Mouse (Mus musculus): ENCODE data around the gene Pam. TPM values are rescaled to one million over a fixed set of nuclear protein-coding genes. Genes with fewer than 3 reads are reported as not detected.

The Pam gene
- total RNA-seq, 2 experiments from 2014 or later = 10.4 to 22.6 TPM

GRCm38 (mm10) chr1:97926789-97927188 lies 168.7 kb downstream of the Pam start:
- ATAC-seq (replicated peaks; ENCODE audit: low FRiP score, poor library complexity, severe bottlenecking) = no peak

DNA sequence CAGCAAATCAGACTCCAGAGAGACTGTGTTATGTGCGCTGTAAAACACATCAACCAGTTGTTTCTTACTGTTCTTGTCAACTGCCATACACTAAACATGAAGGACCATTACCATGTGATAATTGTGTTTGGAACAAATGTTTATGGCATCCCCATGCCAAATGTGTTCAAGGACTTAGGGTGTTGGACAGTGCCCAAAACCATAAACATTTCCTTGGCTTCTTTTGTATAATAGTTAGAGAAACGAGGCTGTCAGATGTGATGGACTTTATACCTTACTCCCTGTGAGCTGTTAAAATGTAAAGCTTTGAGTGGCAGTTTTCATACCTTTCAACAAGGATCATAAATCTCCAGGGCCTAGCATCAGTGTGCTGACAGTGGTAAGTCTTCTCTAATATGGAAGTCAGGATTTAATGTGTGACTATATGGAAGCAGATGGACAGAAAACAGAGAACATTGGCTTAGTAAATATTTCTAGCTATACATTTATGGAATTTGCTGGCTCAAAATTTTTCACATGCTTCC lies 169.4 kb downstream of the Pam start:
- no peak for ATAC-seq (replicated peaks; ENCODE audit: low FRiP score, poor library complexity, severe bottlenecking)

GRCm38 (mm10) chr1:97922395-97922794 lies 173.1 kb downstream of the Pam start:
- no peak for ATAC-seq (replicated peaks; ENCODE audit: low FRiP score, poor library complexity, severe bottlenecking)

DNA sequence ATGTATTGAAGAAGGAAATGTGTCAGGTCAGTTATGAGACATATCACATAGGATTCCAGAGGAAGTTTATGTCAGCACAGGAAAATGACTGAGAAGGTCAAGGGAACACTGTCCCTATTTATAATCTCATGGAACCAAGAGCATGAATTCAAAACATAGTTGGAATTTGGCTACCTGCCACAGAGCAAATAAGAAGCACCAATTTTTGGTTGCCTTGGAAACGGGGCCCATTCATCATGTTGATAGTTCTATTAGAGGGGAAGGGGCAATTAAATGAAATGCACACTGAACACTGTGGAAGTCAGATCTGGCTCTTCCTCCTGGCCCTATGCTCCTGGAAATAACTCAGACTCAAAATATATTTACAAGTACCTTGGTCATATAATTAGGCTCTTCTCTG lies 173.6 kb downstream of the Pam start:
- no peak for ATAC-seq (replicated peaks; ENCODE audit: low FRiP score, poor library complexity, severe bottlenecking)

- no peak for ATAC-seq (replicated peaks; ENCODE audit: low FRiP score, poor library complexity, severe bottlenecking)
Measured at GRCm38 (mm10) chr1:97918495-97918894, 177.0 kb downstream of the Pam start.

DNA sequence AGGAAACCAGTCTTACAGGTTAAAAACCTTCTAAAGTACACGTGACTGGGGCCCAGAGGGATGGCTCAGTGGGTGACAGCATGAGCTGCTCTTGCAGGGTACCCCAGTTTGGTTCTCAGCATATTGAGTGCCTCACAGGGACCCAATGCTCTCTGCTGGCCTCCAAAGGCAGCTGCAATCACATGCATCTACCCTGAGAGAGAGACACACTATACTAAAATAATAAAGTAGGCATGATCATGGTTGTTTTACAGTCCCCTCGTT lies 178.5 kb downstream of the Pam start:
- no peak for ATAC-seq (replicated peaks; ENCODE audit: low FRiP score, poor library complexity, severe bottlenecking)

DNA sequence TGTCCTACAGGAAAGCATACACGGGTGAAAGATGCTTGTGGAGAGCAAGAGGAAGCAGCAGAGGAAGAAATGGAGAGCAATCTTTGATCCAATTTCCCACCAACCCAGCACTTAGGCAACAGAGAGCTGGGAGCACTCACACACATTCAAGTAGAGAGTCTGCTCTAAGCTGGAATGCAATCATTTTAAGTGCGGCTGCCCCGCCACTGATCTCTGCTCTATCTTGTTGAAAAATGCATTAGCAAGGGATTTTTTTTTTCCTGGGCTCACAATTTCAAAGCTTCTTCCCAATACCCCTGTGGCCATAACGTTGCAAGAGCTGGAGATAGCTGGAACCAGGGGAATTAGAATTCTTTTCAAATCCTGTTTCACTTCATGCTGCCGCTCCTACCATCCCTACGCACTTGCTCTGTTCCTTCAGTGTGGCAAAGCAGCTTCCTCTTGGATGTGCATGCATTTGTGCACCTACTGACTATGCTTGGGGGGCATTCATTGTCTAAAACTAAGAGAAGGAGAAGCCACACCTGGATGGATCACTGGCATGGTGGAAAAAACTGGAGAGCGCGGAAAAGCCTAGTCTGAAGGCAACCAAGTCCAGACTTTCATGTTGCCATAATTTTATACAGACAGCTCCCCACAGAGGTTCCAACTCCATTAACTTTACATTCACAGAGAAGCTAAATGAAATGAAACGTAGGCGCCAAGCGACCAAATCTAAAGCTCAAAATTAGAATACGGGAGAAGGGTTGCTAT lies 179.1 kb downstream of the Pam start:
- no peak for ATAC-seq (replicated peaks; ENCODE audit: low FRiP score, poor library complexity, severe bottlenecking)

- no peak for ATAC-seq (replicated peaks; ENCODE audit: low FRiP score, poor library complexity, severe bottlenecking)
Measured at GRCm38 (mm10) chr1:97915726-97916125, 179.7 kb downstream of the Pam start.

DNA sequence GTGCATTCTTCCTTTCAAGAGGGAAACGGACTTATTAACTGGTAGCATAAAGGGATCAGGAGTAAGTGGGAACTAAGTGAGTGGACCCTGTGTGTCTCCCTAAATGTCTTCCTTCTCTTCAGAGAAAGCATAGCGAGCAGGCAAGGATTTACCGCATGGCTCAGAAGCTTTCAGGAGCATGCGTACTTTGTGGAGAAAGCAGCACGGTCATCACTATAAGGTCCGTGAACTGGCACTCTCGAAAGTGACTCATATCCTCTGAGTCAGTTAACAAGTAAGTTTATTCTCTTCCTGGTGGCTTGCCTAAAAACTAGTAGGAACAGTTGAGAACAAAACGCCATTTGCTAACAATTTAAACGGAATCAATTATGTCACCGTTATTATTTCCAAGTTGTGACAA lies 184.6 kb downstream of the Pam start:
- ATAC-seq (replicated peaks; ENCODE audit: low FRiP score, poor library complexity, severe bottlenecking) = no peak

GRCm38 (mm10) chr1:97909561-97909960 lies 185.9 kb downstream of the Pam start:
- no peak for ATAC-seq (replicated peaks; ENCODE audit: low FRiP score, poor library complexity, severe bottlenecking)

- no peak for ATAC-seq (replicated peaks; ENCODE audit: low FRiP score, poor library complexity, severe bottlenecking)
Measured at GRCm38 (mm10) chr1:97908736-97909135, 186.7 kb downstream of the Pam start.

DNA sequence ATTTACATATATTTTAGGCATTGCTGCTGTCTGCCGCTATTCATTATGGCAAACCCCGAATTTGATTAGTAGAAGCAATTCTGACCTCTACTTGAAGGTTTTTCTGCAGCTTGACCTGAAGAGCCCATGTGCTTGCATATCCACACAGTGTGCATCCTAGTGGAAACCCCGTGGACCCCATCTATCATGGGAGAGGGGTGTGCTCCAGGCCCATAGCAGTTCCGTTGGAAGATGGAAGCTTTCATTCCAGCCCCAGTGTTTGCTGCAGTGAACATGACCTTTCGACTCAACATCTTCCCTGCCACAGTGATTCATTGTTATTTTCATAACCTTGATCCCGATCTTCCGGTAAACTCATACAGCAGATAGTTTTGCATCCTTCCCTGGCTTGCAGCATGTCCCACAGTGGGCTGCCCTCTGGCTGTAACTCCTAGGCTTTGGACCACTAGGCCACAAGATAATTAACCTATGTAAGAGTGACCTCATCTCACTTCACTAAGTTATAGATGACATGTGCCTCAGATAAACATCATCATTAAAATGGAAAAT lies 191.5 kb downstream of the Pam start:
- no peak for ATAC-seq (replicated peaks; ENCODE audit: low FRiP score, poor library complexity, severe bottlenecking)

DNA sequence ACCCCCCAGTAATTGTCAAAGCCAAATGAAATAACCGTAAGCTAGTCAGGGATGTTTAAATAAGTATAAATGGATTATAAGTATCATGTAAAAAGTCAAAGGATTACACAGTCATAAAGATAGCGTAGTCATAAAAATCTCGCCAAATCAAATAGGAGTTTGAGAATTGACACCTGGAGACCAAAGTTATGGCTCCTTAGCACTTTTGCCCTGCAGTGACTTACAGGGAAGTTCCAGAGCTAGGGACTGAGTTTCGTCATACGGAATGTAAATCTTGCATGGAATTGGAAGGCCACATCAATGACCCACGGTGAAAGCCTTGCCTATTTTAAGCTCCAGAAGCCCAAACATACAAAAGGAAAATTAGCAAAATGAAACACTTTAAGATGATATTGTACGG lies 192.6 kb downstream of the Pam start:
- no peak for ATAC-seq (replicated peaks; ENCODE audit: low FRiP score, poor library complexity, severe bottlenecking)

DNA sequence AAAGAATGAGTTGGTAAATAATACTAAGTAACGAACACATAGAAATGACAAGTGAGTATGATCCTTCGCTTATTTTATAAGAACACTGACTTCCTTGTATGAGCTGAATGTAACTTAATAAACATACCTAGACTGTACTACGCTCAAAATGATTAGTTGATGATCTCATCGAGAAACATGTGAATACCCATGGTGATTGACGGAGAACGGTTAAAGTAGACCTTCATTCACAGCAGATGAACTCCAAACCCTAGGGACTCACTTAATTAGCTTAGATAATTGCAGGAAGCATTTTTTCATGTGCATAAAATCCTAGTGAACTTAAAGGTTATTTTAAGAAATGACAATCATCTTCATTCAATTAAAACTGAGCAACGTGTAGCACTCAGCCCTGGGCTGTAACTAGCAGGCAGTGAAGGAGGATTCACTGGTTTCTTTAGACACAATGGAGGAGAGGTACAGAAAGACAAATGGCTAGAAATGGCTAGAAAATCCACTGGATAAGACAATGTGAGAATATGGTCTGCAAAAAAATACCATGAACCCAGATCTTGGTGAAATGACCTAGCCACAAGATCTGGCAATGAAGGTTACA lies 194.8 kb downstream of the Pam start:
- ATAC-seq (replicated peaks; ENCODE audit: low FRiP score, poor library complexity, severe bottlenecking) = no peak

DNA sequence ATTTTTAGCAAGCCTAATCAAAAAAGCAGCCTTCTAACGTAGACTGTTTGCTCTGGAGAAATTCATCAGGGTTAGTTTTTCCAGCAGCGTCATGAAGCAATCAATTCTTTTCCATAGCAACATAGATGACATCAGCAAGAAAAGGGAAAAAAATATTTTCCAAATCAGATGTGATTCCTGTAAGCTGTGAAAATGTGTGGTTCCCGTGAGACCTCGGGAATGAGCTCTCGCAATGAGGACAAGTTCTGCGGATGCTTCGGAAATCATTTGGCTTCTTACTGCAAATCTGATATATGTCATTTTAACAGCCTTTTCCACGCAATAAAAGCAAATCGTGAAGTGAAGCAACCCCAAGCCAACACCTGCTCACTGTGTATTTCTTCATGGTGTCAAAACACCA lies 207.9 kb downstream of the Pam start:
- no peak for ATAC-seq (replicated peaks; ENCODE audit: low FRiP score, poor library complexity, severe bottlenecking)

GRCm38 (mm10) chr1:97883498-97883897 lies 211.9 kb downstream of the Pam start:
- ATAC-seq (replicated peaks; ENCODE audit: low FRiP score, poor library complexity, severe bottlenecking) = no peak

- no peak for ATAC-seq (replicated peaks; ENCODE audit: low FRiP score, poor library complexity, severe bottlenecking)
Measured at GRCm38 (mm10) chr1:97877037-97877436, 218.4 kb downstream of the Pam start.

DNA sequence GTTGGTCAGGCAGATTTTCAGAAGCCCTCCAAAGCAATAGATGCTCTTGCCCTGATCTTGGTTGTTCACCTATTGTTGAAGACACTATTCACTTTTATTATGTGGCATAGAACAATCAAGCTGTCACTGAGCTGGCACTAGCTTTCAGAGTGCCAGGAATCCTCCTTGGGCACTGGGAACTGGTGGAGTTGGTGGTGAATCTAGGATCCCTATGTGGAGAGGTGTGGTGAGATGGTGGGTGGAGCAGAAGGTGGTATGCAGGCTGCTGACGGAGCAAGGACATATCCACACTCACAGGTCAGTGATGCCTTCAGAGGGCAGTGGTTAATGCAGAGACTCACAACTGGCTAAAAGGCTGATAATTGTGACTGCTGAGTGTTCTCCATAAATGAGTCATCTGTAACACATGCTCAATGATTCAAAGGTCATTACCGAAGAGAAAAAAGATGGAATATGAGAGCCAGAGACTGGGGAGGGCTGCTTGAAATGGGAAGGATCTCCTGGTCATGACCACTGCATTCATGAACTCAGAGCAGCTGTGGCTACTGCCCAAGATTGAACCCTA lies 221.9 kb downstream of the Pam start:
- no peak for ATAC-seq (replicated peaks; ENCODE audit: low FRiP score, poor library complexity, severe bottlenecking)

GRCm38 (mm10) chr1:97872493-97872892 lies 223.0 kb downstream of the Pam start:
- no peak for ATAC-seq (replicated peaks; ENCODE audit: low FRiP score, poor library complexity, severe bottlenecking)

- no peak for ATAC-seq (replicated peaks; ENCODE audit: low FRiP score, poor library complexity, severe bottlenecking)
Measured at GRCm38 (mm10) chr1:97872072-97872471, 223.4 kb downstream of the Pam start.

DNA sequence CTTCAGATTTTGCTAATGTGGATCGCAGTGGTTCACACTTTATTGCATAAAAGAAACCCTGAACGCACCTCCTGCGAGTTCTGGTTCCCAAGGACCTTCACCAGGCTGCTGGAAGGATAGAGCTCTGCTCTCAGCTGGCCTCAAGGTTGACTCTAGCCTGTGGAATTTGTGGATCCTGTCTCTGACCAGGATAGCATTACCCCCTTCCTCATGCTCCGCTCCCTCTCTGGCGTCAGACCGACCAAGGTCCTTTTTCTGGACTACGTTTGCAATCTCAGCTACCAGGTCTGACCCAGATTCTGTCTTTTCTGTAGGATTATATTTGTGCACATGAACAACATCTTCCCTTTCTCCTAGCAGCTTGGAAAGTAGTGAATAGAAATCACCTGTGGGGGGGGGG lies 231.3 kb downstream of the Pam start:
- no peak for ATAC-seq (replicated peaks; ENCODE audit: low FRiP score, poor library complexity, severe bottlenecking)
